Mouse (Mus musculus) lung, adult 2 months (tissue): ENCODE measurements around the gene Foxp1.

ENCODE experiments used
- CTCF ChIP-seq: fragments of 200-500 bp; IDR thresholded peaks from 2 replicates; pipeline ENCODE4 v1.5.1; 2011; ENCODE audit warnings: mild to moderate bottlenecking, low read length, control low read depth; ENCODE audit not compliant: insufficient read depth
- POLR2A ChIP-seq: fragments of 200-500 bp; IDR thresholded peaks from 2 replicates; pipeline ENCODE4 v1.6.1; 2011; ENCODE audit warnings: low read depth, mild to moderate bottlenecking, control low read depth, low read length, borderline replicate concordance; ENCODE audit errors: extremely low read depth

- TF ChIP-seq POLR2A (no peak), CTCF (no peak)
These were observed 483.5 kb downstream of the Foxp1 start for GRCm38 (mm10) chr6:99038977-99039376.
